Mouse (Mus musculus) forebrain, embryonic 15.5 days (tissue): Measurements from ENCODE around the gene Thbs3. TPM values are rescaled to one million over a fixed set of nuclear protein-coding genes. Genes with fewer than 3 reads are reported as not detected.

Experiments used
- ATAC-seq: fragments of 200-750 bp; cut with Nextera tagmentation; replicated peaks from 2 replicates; pipeline ENCODE4 v1.8.0; 2017; ENCODE audit warnings: mild to moderate bottlenecking, moderate TSS enrichment, moderate library complexity
- H3K27ac ChIP-seq: fragments of 300-500 bp; sonication (generic); replicated peaks from 2 replicates; pipeline ENCODE4 v1.5.1; 2015; ENCODE audit warnings: mild to moderate bottlenecking, inconsistent platforms
- H3K27me3 ChIP-seq: fragments of 300-500 bp; sonication (generic); 2 replicates; pipeline ENCODE4 v1.6.1; 2015; ENCODE audit warnings: inconsistent platforms
- H3K36me3 ChIP-seq: fragments of 300-500 bp; sonication (generic); 2 replicates; pipeline ENCODE4 v1.6.1; 2015; ENCODE audit warnings: mild to moderate bottlenecking, inconsistent platforms
- H3K4me1 ChIP-seq: fragments of 300-500 bp; sonication (generic); 2 replicates; pipeline ENCODE4 v1.6.1; 2015; ENCODE audit warnings: inconsistent platforms
- H3K4me2 ChIP-seq: fragments of 300-500 bp; sonication (generic); replicated peaks from 2 replicates; pipeline ENCODE4 v1.6.1; 2015; ENCODE audit warnings: mild to moderate bottlenecking, inconsistent platforms
- H3K4me3 ChIP-seq: fragments of 300-500 bp; sonication (generic); 2 replicates; pipeline ENCODE4 v1.5.1; 2015; ENCODE audit warnings: mild to moderate bottlenecking, inconsistent platforms
- H3K9ac ChIP-seq: fragments of 300-500 bp; sonication (generic); replicated peaks from 2 replicates; pipeline ENCODE4 v1.6.1; 2015; ENCODE audit warnings: mild to moderate bottlenecking, inconsistent platforms
- H3K9me3 ChIP-seq: fragments of 300-500 bp; sonication (generic); 2 replicates; pipeline ENCODE4 v1.6.1; 2016; ENCODE audit warnings: inconsistent platforms
- WGBS: fragments of 180-500 bp; shearing (Covaris S2); methylation state at CpG from one replicate; pipeline ENCODE4 v1.1.7; 2015; ENCODE audit warnings: mixed read lengths; 5-methylcytosine and 5-hydroxymethylcytosine counted together
- polyA plus RNA-seq: library from polyadenylated mRNA; unstranded; fragments of >200 nt; fragmentation: Nextera tagmentation; extraction: Ambion mirVana; gene quantifications from 2 replicates; pipeline ENCODE4 v1.2.1, GENCODE M21; 2015

The Thbs3 gene
- polyA plus RNA-seq: 67.0 and 68.3 TPM in 2 replicates

DNA sequence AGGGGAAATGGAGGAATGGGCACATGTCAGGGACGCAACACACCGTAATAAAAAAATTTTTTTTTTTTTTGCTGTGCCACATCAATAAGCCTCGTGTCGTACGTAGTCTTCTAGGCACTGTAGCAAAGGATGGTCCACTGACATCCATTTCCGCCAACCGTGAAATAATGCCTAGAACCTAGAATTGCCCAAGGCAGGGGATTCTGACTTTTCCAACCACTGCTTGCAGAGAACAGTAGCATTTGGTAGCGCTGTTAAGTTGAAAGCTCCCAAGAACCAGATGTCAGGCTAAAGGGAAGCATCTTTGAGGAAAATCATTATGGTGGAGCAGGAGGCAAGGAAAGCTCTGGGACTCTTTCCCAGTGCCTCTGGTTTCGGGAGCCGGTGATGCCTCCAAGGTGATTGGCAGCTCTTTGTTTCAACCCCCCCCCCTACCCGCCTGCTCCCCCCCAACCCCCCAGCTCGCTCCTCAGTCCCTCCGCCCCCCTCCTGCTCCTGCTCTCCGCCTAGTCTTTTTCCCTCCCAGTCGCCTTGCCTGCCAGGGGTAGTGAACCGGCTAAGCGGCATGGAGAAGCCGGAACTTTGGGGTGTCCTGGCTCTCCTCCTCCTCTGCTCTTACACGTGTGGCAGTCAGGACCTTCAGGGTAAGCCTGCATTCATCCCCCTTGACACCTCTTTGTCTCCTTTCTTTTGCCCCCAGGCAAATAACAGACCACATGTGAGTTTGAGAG, at the start of gene Thbs3:
Gene Thbs3, plus strand, starts transcription at position 500 of the 731 bp plus-strand sequence.
- Histone ChIP-seq H3K27ac (peak within 1 kb of the TSS; percentile 98), H3K9me3 (no peaks in the 10 kb centered on the region), H3K9ac (peak within 1 kb of the TSS; percentile 79), H3K4me3 (peak within 1 kb of the TSS; percentile 80), H3K36me3 (peaks cover 6% of the 10 kb centered on the region), H3K27me3 (no peaks in the 10 kb centered on the region), H3K4me1 (peaks cover 39% of the 10 kb centered on the region), H3K4me2 (peak within 1 kb of the TSS; percentile 94)
- ATAC-seq: peak; percentile 2; the same call in 1 of the 2 replicates
- under 1% methylated on average over 18 of the region's 19 CpGs for WGBS

DNA sequence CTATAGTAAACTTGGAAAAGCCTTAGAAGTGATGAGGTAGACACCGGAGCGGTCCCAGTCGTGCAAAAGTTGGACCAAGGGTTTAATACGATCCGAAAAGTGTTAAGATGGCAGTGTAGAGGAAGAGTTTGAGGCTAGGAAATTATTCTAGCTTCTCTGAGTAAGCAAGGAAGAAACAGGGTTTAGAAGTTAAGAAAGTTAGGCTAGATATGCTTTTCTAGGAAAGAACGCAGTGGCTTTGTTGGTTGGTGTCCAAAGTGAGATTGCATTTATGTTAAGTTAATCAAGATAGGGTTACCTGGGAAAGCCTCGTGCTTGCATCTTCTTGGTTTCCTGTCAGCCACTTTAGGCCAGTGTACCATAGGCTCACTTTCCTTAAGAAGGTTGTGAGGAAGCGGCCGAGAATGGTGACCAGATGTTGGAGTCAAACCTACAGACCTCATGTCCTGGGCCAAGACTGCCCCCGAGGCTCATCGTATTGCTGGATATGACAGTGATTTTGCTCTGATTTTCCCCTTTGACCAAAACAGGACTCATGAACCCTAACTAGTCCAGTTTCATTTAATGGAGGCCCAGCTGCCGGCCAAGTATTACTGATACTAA, 49.6 kb upstream of the Thbs3 start:
- H3K27me3 ChIP-seq: no peaks in the 10 kb centered on the region
- no peak for ATAC-seq
- H3K4me3 ChIP-seq: peak overlapping the region; percentile 84
- H3K4me1 ChIP-seq: peaks cover 29% of the 10 kb centered on the region
- H3K27ac ChIP-seq: peak overlapping the region; percentile 94
- H3K36me3 ChIP-seq: peaks cover 33% of the 10 kb centered on the region
- peak overlapping the region; percentile 96 for H3K9ac ChIP-seq
- 25% methylated on average over 12 of the region's 12 CpGs for WGBS
- H3K9me3 ChIP-seq: no peaks in the 10 kb centered on the region
- H3K4me2 ChIP-seq: peak overlapping the region; percentile 66

DNA sequence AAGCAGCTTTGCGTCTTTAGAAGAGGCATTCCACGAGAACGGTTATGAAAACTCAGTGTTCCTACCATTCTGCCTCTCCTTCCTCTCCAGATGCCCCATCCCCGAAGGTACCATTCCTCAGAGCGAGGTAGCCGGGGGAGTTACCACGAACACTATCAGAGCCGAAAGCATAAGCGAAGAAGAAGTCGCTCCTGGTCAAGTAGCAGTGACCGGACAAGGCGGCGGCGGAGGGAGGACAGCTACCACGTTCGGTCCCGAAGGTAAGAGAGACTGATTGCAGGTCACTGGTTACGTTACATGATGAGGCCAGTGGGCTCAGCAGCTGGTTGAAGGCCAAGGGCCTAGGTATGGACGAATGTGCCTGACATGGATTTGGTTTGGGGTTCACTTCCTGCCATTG, 48.0 kb upstream of the Thbs3 start:
- H3K4me3 ChIP-seq: no peak overlapping the region
- no peak overlapping the region for H3K4me2 ChIP-seq
- H3K9me3 ChIP-seq: no peaks in the 10 kb centered on the region
- 94% methylated on average over 19 of the region's 19 CpGs for WGBS
- H3K4me1 ChIP-seq: peaks cover 28% of the 10 kb centered on the region
- H3K27ac ChIP-seq: no peak overlapping the region
- peaks cover 46% of the 10 kb centered on the region for H3K36me3 ChIP-seq
- H3K9ac ChIP-seq: no peak overlapping the region
- ATAC-seq: no peak
- no peaks in the 10 kb centered on the region for H3K27me3 ChIP-seq

DNA sequence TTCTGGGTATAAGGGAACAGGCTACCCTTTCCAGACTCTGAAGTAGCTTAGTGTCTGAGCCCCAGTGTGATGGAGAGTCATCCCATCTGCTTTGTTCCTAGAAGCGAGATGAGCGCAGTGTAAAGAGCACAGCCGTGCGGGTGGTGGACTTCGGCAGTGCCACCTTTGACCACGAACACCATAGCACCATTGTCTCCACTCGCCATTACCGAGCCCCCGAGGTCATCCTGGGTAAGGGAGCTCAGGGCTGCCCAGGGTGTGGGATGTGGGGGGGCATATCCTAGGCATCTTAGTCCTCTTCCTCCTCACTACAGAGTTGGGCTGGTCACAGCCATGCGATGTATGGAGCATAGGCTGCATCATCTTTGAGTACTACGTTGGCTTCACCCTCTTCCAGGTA, 40.1 kb upstream of the Thbs3 start:
- 91% methylated on average over 11 of the region's 11 CpGs for WGBS
- no peak overlapping the region for H3K9ac ChIP-seq
- H3K4me1 ChIP-seq: peaks cover 22% of the 10 kb centered on the region
- no peak overlapping the region for H3K27ac ChIP-seq
- no peak for ATAC-seq
- no peak overlapping the region for H3K4me3 ChIP-seq
- no peak overlapping the region for H3K4me2 ChIP-seq
- no peaks in the 10 kb centered on the region for H3K27me3 ChIP-seq
- H3K9me3 ChIP-seq: no peaks in the 10 kb centered on the region
- H3K36me3 ChIP-seq: peaks cover 73% of the 10 kb centered on the region

DNA sequence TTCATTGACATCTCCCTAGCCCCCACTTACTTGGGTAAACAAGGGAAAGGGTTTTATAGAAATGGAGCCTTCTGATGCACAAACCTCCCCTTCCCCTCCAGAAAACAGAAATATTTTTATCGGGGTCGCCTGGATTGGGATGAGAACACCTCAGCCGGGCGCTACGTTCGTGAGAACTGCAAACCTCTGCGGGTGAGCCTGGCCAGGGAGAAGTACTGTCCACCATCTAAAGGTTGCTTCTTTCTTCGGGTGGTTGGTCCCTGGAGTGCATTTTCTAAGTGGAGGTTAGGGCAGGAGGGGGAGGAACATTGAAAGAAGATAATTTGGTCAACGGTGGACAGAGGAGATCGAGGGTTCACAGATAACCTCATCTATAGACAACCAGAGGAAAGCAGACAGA, 39.4 kb upstream of the Thbs3 start:
- Histone ChIP-seq H3K4me3 (no peak overlapping the region), H3K9ac (no peak overlapping the region), H3K4me1 (peaks cover 22% of the 10 kb centered on the region), H3K27ac (no peak overlapping the region), H3K9me3 (no peaks in the 10 kb centered on the region), H3K36me3 (peaks cover 73% of the 10 kb centered on the region), H3K27me3 (no peaks in the 10 kb centered on the region), H3K4me2 (no peak overlapping the region)
- ATAC-seq: no peak
- 94% methylated on average over 10 of the region's 10 CpGs for WGBS

DNA sequence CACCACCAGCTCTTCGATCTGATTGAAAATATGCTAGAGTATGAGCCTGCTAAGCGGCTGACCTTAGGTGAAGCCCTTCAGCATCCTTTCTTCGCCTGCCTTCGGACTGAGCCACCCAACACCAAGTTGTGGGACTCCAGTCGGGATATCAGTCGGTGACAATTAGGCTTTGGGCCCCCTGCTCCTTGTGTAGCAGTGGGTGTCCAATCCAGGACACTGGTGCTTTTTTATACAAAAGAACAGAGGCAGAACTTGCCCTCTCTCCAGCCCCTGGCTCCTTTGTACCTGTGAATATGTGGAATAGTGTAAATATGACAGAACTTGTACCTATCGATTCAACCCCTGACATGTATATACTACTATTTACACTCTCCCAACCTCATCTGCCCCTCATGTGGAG, 38.6 kb upstream of the Thbs3 start:
- peak overlapping the region; percentile 81; the same call in 1 of the 2 replicates for H3K4me3 ChIP-seq
- WGBS: 85% methylated on average over 7 of the region's 7 CpGs
- no peaks in the 10 kb centered on the region for H3K27me3 ChIP-seq
- no peak overlapping the region for H3K4me2 ChIP-seq
- no peak overlapping the region for H3K27ac ChIP-seq
- H3K4me1 ChIP-seq: peaks cover 22% of the 10 kb centered on the region
- H3K36me3 ChIP-seq: peaks cover 74% of the 10 kb centered on the region
- H3K9ac ChIP-seq: no peak overlapping the region
- ATAC-seq: no peak; the same call in 1 of the 2 replicates
- no peaks in the 10 kb centered on the region for H3K9me3 ChIP-seq

- Histone ChIP-seq H3K4me1 (peaks cover 22% of the 10 kb centered on the region), H3K9me3 (no peaks in the 10 kb centered on the region), H3K9ac (peak within 1 kb of the TSS; percentile 71), H3K4me3 (peak within 1 kb of the TSS; percentile 81), H3K27me3 (no peaks in the 10 kb centered on the region), H3K4me2 (peak within 1 kb of the TSS; percentile 96), H3K36me3 (peaks cover 74% of the 10 kb centered on the region), H3K27ac (peak within 1 kb of the TSS; percentile 74)
- peak; percentile 97 for ATAC-seq
- WGBS: under 1% methylated on average over 43 of the region's 43 CpGs
These were observed 37.5 kb upstream of the Thbs3 start, which contains the start of gene Scamp3 for GRCm38 (mm10) chr3:89177242-89178106. TSS of gene Scamp3 (plus strand) at chr3:89177473.

DNA sequence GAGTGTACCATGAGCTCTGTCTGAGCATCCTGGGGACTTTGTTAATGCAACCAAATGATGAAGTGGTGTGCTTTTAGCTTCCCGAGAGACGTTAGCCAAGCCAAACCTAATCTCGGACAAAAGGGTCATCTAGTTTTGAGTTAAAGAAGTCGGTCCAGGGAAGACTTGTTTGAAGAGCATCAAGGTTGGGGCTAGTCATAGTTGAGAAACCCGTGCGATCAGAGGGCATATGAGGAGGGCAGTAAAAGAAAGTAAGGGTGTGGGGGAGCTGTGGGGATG, 36.9 kb upstream of the Thbs3 start:
- Histone ChIP-seq H3K4me2 (peak overlapping the region; percentile 96), H3K4me3 (peak overlapping the region; percentile 81), H3K9ac (peak overlapping the region; percentile 71), H3K9me3 (no peaks in the 10 kb centered on the region), H3K4me1 (peaks cover 27% of the 10 kb centered on the region), H3K27me3 (no peaks in the 10 kb centered on the region), H3K27ac (peak overlapping the region; percentile 74), H3K36me3 (peaks cover 68% of the 10 kb centered on the region)
- WGBS: 10% methylated on average over 6 of the region's 6 CpGs
- ATAC-seq: no peak

- Histone ChIP-seq H3K4me1 (peaks cover 37% of the 10 kb centered on the region), H3K9me3 (no peaks in the 10 kb centered on the region), H3K36me3 (peaks cover 58% of the 10 kb centered on the region), H3K9ac (no peak overlapping the region), H3K27ac (no peak overlapping the region), H3K4me2 (peak overlapping the region; percentile 96; the same call in 1 of the 2 replicates), H3K4me3 (peak overlapping the region; percentile 81; the same call in 1 of the 2 replicates), H3K27me3 (no peaks in the 10 kb centered on the region)
- ATAC-seq: no peak
- WGBS: 90% methylated on average over 11 of the region's 11 CpGs
These were observed 35.9 kb upstream of the Thbs3 start for GRCm38 (mm10) chr3:89179056-89179455.

DNA sequence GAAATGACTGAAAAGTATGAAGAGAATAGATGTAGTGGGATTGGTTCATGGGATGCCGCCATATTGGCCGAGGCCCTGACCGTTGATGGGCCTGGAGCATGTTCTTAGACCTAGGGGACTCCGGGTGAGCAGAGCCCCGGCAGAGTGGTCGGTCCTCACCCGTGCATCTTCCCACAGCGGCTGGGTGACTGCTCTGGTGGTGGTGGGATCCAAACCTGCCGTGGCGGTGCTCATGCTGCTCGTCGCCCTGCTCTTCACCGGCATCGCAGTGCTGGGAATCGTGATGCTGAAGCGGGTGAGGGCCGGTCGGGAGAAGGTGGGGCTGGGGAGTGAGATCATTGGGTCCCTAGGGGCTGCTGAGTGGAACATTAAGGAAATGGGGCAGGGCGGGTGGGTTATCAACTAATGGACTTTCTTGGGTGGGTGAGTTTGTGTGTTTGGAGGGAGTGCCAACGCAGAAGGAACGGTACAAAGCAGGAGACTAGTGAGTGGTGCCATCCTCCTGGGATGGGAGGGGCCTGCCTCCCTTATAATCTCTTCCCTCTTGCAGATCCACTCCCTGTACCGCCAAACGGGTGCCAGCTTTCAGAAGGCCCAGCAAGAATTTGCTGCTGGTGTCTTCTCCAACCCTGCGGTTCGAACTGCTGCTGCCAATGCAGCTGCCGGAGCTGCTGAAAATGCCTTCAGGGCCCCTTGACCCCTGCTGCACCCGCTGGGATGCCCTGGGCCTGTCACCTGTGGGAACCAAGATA, 33.1 kb upstream of the Thbs3 start:
- no peak for ATAC-seq
- Histone ChIP-seq H3K9me3 (no peaks in the 10 kb centered on the region), H3K27ac (0 out of 2 replicates have a peak overlapping the region, but pooled peaks have one; percentile 93), H3K9ac (no peak overlapping the region), H3K4me3 (no peak overlapping the region), H3K4me1 (peaks cover 39% of the 10 kb centered on the region), H3K36me3 (peaks cover 34% of the 10 kb centered on the region), H3K4me2 (no peak overlapping the region), H3K27me3 (no peaks in the 10 kb centered on the region; the same call in 1 of the 2 replicates)
- WGBS: 93% methylated on average over 27 of the region's 27 CpGs

GRCm38 (mm10) chr3:89182531-89183057, 32.4 kb upstream of the Thbs3 start:
- WGBS: 50% methylated on average over 7 of the region's 7 CpGs
- no peaks in the 10 kb centered on the region; the same call in 1 of the 2 replicates for H3K27me3 ChIP-seq
- peak overlapping the region; percentile 87; the same call in 1 of the 2 replicates for H3K9ac ChIP-seq
- H3K27ac ChIP-seq: peak overlapping the region; percentile 93
- peaks cover 38% of the 10 kb centered on the region for H3K4me1 ChIP-seq
- H3K4me3 ChIP-seq: peak overlapping the region; percentile 85
- H3K4me2 ChIP-seq: peak overlapping the region; percentile 98
- peaks cover 36% of the 10 kb centered on the region for H3K36me3 ChIP-seq
- H3K9me3 ChIP-seq: no peaks in the 10 kb centered on the region
- ATAC-seq: peak; percentile 36
